Mouse (Mus musculus) stomach, embryonic 15.5 days (tissue): ENCODE data around the gene Fam171a1. TPM values are rescaled to one million over a fixed set of nuclear protein-coding genes. Genes with fewer than 3 reads are reported as not detected.
"Not testable (repeated sequence)": the region's sequence is repeated elsewhere in the genome, so short reads cannot be mapped to it uniquely, and the experiment has no call there.

Source experiments
- ATAC-seq: fragments of 200-750 bp; cut with Nextera tagmentation; 2 replicates; pipeline ENCODE4 v1.8.0; 2017; ENCODE audit warnings: low read depth, moderate number of reproducible peaks, moderate TSS enrichment; ENCODE audit not compliant: insufficient read depth, low FRiP score
- H3K27ac ChIP-seq: fragments of 300-500 bp; sonication (generic); 2 replicates; pipeline ENCODE4 v1.5.1; 2015; ENCODE audit warnings: mild to moderate bottlenecking, inconsistent platforms
- H3K27me3 ChIP-seq: fragments of 300-500 bp; sonication (generic); replicated peaks from 2 replicates; pipeline ENCODE4 v1.6.1; 2015; ENCODE audit warnings: inconsistent platforms
- H3K36me3 ChIP-seq: fragments of 300-500 bp; sonication (generic); 2 replicates; pipeline ENCODE4 v1.6.1; 2015; ENCODE audit warnings: inconsistent platforms
- H3K4me1 ChIP-seq: fragments of 300-500 bp; sonication (generic); 2 replicates; pipeline ENCODE4 v1.6.1; 2015; ENCODE audit warnings: inconsistent platforms
- H3K4me2 ChIP-seq: fragments of 300-500 bp; sonication (generic); 2 replicates; pipeline ENCODE4 v1.6.1; 2015; ENCODE audit warnings: mild to moderate bottlenecking, inconsistent platforms
- H3K4me3 ChIP-seq: fragments of 300-500 bp; sonication (generic); replicated peaks from 2 replicates; pipeline ENCODE4 v1.5.1; 2015; ENCODE audit warnings: inconsistent platforms
- H3K9ac ChIP-seq: fragments of 300-500 bp; sonication (generic); 2 replicates; pipeline ENCODE4 v1.6.1; 2015; ENCODE audit warnings: inconsistent platforms
- H3K9me3 ChIP-seq: fragments of 300-500 bp; sonication (generic); 2 replicates; pipeline ENCODE4 v1.6.1; 2016; ENCODE audit warnings: inconsistent platforms
- WGBS: fragments of 180-500 bp; shearing (Covaris S2); methylation state at CpG from one replicate; pipeline ENCODE4 v1.1.7; 2015; 5-methylcytosine and 5-hydroxymethylcytosine counted together
- polyA plus RNA-seq: library from polyadenylated mRNA; unstranded; fragments of >200 nt; fragmentation: Nextera tagmentation; extraction: Ambion mirVana; gene quantifications from 2 replicates; pipeline ENCODE4 v1.2.1, GENCODE M21; 2015

Fam171a1 gene
- polyA plus RNA-seq, 1 experiment from 2014 or later, result 26.7 TPM

DNA sequence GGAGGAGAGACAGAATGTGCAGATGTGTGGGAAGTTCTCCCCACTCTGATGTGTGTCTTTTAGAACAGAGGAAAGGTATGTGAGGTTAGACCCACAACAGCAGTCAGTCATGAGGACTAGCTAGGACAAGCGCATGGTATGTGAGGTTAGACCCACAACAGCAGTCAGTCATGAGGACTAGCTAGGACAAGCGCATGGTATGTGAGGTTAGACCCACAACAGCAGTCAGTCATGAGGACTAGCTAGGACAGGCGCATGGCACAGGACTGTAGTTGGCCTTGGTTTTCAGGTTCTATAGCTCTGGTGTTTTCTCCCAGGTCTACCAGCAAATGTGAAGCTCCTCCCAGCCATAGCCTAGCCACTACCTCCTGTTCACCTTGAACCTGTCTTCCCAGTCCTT is 103.6 kb downstream of the Fam171a1 start:
- not testable (repeated sequence) for ATAC-seq

DNA sequence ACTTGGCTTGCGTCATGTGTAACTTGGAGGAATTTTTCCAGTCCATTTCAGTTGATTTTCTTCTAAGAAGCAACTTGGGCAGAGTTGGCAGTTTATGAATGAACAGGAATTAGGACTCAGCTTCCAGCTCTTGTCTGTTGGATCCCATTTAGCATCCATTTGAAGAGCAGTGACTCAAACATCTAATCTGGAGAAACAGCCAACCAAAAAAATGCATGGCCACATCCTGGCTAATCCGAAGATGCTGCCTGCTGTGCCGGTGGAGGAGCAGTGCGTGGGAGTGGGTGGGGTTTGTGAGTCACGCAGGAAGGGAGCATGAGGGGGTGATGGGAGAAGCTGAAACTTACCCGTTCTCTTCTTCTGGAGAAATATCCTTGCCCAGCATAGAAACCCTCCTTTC is 104.2 kb downstream of the Fam171a1 start:
- H3K4me3 ChIP-seq, result no peak overlapping the region
- no peaks in the 10 kb centered on the region; the same call in 1 of the 2 replicates for H3K36me3 ChIP-seq
- no peak overlapping the region for H3K27ac ChIP-seq
- 75% methylated on average over 6 of the region's 6 CpGs for WGBS
- H3K4me2 ChIP-seq, result no peak overlapping the region
- no peak for ATAC-seq
- H3K9ac ChIP-seq, result no peak overlapping the region
- H3K4me1 ChIP-seq, result no peaks in the 10 kb centered on the region
- no peaks in the 10 kb centered on the region for H3K9me3 ChIP-seq
- H3K27me3 ChIP-seq, result no peaks in the 10 kb centered on the region

More for the DNA sequence above, 103.6 kb downstream of the Fam171a1 start:
- not testable (repeated sequence) for H3K4me3 ChIP-seq, H3K36me3 ChIP-seq, H3K4me1 ChIP-seq, H3K9me3 ChIP-seq, H3K27ac ChIP-seq, H3K27me3 ChIP-seq, H3K9ac ChIP-seq, H3K4me2 ChIP-seq
- WGBS, result 88% methylated on average over 3 of the region's 3 CpGs

DNA sequence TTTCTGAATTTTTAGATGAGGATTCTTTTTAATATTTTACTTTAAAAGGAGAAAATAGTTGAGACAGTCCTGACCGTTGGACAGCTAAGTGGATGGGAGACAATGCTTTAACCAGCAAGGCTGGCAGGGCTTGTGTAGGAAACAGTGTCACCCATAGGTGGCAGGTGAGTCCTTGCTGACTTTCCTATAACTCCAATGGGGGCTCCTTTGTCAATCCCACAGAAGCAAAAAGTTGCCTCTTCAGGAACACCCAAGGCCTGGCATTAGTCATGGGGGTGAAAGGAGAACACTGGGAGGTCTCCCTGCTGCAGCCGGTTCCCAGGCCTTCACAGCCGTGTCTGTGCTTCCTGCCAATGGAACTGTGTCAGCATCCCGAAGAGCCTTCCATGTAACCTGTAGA is 114.5 kb downstream of the Fam171a1 start:
- no peaks in the 10 kb centered on the region for H3K27me3 ChIP-seq
- WGBS, result 78% methylated on average over 4 of the region's 4 CpGs
- no peak for ATAC-seq
- H3K4me3 ChIP-seq, result no peak overlapping the region
- H3K9ac ChIP-seq, result no peak overlapping the region
- H3K4me1 ChIP-seq, result no peaks in the 10 kb centered on the region
- no peak overlapping the region for H3K4me2 ChIP-seq
- H3K36me3 ChIP-seq, result peaks cover 6% of the 10 kb centered on the region
- no peaks in the 10 kb centered on the region for H3K9me3 ChIP-seq
- no peak overlapping the region for H3K27ac ChIP-seq

DNA sequence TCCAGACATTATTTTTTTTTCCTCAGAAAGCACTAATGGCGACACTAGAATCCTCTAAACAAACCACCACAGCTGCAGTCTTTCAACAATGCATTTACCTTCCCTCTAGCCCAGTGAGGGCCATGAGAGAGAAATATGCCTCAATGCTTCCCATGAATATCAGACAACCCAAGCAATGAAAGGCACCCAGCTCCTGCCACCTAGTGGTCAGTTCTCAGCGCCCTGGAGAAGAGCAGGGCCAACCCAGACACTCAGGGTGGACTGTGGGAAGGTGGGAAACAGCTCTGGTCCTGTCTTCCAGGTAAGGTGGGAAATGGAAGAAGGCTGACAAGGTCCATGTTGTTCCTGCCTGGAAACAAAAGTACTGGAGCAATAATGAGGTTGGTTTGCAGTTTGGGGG is 115.0 kb downstream of the Fam171a1 start:
- Histone ChIP-seq H3K27ac (no peak overlapping the region), H3K4me1 (no peaks in the 10 kb centered on the region)
- 4% methylated on average over 2 of the region's 2 CpGs for WGBS

DNA sequence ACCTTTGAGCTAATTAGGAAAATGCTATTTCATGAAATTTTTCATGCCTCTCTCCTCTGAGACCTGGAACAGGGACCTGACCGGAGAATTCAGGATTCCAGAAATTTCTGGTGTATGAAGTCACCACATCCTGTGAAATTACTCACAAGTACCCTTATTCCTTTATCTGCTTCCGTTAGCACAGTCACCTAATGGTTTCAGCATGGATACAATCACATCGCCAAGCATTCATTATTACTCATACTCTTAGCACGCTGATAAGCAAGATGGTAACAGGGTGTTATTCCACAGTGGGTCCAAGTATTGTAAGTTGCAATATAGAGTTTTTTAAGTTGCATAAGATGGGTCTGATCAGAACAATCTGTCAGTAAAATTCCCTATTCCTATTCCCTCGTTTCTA is 125.2 kb downstream of the Fam171a1 start:
- Histone ChIP-seq H3K9ac (no peak overlapping the region), H3K27me3 (no peaks in the 10 kb centered on the region), H3K9me3 (no peaks in the 10 kb centered on the region), H3K27ac (no peak overlapping the region), H3K4me1 (no peaks in the 10 kb centered on the region), H3K4me3 (no peak overlapping the region), H3K36me3 (no peaks in the 10 kb centered on the region), H3K4me2 (no peak overlapping the region)
- 62% methylated on average over 5 of the region's 5 CpGs for WGBS
- no peak for ATAC-seq

More for the DNA sequence above, 115.0 kb downstream of the Fam171a1 start:
- Histone ChIP-seq H3K27me3 (no peaks in the 10 kb centered on the region), H3K4me3 (no peak overlapping the region), H3K9me3 (no peaks in the 10 kb centered on the region), H3K9ac (no peak overlapping the region), H3K36me3 (peaks cover 6% of the 10 kb centered on the region), H3K4me2 (no peak overlapping the region)
- peak; percentile 73; the same call in 1 of the 2 replicates for ATAC-seq

DNA sequence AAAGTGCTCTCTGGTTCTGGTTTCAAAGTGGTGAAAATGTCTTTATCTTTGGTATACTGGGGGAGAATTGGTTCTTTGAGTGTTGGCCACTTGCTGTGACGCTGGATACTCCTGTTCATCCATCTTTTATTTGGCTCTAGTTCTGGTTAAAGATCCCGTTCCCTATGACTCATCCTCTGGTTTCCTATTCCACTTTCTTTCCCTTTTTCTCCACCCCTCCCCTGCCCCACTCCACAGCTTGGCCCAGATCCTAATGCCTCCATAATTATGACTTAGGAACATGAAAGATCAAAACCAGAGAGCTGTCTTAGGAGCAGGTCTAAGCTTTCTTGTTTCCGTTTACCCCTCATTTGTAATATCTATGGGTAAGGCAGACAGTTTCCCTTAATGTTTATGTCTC is 130.2 kb downstream of the Fam171a1 start:
- no peak overlapping the region for H3K4me3 ChIP-seq
- H3K4me1 ChIP-seq, result no peaks in the 10 kb centered on the region
- whole genome bisulfite sequencing, result 26% methylated on average over 3 of the region's 3 CpGs
- no peak overlapping the region for H3K4me2 ChIP-seq
- H3K36me3 ChIP-seq, result no peaks in the 10 kb centered on the region
- H3K27me3 ChIP-seq, result no peaks in the 10 kb centered on the region
- H3K9ac ChIP-seq, result no peak overlapping the region
- no peaks in the 10 kb centered on the region for H3K9me3 ChIP-seq
- H3K27ac ChIP-seq, result no peak overlapping the region
- no peak for ATAC-seq

DNA sequence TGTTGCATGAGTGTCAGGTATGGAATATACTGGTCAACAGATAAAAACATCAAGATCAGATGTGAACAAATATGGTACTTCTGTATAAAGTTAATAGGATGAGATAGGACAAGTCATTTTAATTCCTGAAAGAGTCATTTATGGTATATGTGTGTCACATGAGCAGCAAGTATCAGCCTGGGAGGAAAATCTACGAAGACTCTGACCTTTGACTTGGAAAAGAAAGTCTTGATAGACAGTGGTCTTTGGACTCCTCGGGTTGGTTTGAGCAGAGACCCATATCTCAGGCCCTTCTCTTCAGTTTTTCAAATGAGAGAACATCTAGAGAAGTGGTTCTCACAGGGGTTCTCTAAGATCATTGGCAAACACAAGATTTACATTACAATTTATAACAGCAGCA is 137.3 kb downstream of the Fam171a1 start:
- Histone ChIP-seq H3K27me3 (no peaks in the 10 kb centered on the region), H3K36me3 (no peaks in the 10 kb centered on the region), H3K4me2 (no peak overlapping the region), H3K4me1 (no peaks in the 10 kb centered on the region), H3K4me3 (no peak overlapping the region), H3K27ac (no peak overlapping the region), H3K9ac (no peak overlapping the region), H3K9me3 (no peaks in the 10 kb centered on the region)
- 80% methylated on average over 2 of the region's 2 CpGs for WGBS
- no peak for ATAC-seq

DNA sequence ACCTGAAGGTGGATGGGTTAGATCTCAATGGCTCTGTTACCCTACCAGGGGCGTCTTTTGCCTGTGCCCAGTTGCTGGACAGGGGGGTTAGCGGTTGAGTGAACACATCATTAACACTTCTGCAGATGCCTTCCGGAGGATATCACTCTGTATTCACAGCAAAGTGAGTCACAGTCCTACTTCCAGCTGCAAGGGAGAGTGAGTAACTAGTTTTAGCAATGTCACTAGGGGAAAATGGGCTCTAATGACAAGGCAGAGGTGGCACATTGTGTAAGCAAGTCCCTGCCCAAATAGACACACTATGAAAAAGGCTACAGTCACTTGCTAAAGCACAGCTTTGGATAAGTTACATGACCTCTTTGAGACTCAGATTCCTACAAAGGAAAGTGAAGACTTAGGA is 152.4 kb downstream of the Fam171a1 start:
- H3K36me3 ChIP-seq, result no peaks in the 10 kb centered on the region
- no peak overlapping the region for H3K4me2 ChIP-seq
- no peak overlapping the region for H3K4me3 ChIP-seq
- no peak for ATAC-seq
- no peak overlapping the region for H3K9ac ChIP-seq
- 84% methylated on average over 3 of the region's 3 CpGs for WGBS
- no peaks in the 10 kb centered on the region for H3K9me3 ChIP-seq
- no peaks in the 10 kb centered on the region for H3K4me1 ChIP-seq
- H3K27ac ChIP-seq, result no peak overlapping the region
- no peaks in the 10 kb centered on the region for H3K27me3 ChIP-seq

DNA sequence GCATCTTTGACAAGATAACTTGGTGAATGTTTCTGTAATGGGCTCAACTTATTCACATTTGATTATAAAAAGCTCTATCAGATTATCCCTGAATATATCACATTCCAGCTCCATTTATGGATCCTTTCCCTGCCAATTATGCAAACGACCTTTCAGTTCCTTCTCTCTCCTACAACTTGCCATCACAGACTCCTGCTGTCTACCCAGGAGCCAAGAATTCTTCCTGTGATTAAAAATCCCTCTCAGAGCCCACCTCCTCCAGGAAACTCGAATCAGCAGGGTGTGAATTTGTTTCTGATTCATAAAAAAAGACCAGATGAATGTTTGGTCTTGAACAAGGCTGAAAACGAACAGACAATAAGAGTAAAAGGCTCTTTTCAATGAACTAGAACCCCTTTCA is 153.9 kb downstream of the Fam171a1 start:
- H3K27me3 ChIP-seq, result no peaks in the 10 kb centered on the region
- no peak overlapping the region for H3K9ac ChIP-seq
- WGBS, result 35% methylated on average over 3 of the region's 3 CpGs
- no peak overlapping the region for H3K4me3 ChIP-seq
- no peaks in the 10 kb centered on the region for H3K9me3 ChIP-seq
- no peaks in the 10 kb centered on the region for H3K36me3 ChIP-seq
- H3K27ac ChIP-seq, result no peak overlapping the region
- ATAC-seq, result no peak
- H3K4me2 ChIP-seq, result no peak overlapping the region
- H3K4me1 ChIP-seq, result no peaks in the 10 kb centered on the region

DNA sequence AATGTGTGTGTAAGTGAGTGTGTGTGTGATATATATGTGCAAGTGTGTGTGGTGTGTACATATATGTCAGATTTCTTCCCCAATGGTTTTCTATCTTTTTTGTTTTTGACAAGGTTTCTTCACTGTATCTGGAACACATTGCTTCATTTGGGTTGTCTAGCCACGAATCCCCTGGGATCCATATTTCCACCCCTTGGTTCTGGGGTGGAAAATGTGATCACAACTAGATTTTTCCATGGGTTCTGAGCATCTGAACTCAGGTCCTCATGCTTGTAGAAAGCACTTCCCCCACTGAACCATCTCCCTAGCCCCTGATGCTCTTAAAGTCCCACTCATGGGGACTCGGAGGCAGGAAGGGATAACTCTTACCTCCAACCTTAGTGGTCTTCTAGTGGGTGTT is 159.3 kb downstream of the Fam171a1 start:
- WGBS, result 87% methylated on average over 2 of the region's 2 CpGs
- H3K36me3 ChIP-seq, result no peaks in the 10 kb centered on the region
- ATAC-seq, result no peak
- no peaks in the 10 kb centered on the region for H3K27me3 ChIP-seq
- no peak overlapping the region for H3K9ac ChIP-seq
- H3K4me2 ChIP-seq, result no peak overlapping the region
- H3K27ac ChIP-seq, result no peak overlapping the region
- H3K4me1 ChIP-seq, result no peaks in the 10 kb centered on the region
- no peaks in the 10 kb centered on the region for H3K9me3 ChIP-seq
- no peak overlapping the region for H3K4me3 ChIP-seq

DNA sequence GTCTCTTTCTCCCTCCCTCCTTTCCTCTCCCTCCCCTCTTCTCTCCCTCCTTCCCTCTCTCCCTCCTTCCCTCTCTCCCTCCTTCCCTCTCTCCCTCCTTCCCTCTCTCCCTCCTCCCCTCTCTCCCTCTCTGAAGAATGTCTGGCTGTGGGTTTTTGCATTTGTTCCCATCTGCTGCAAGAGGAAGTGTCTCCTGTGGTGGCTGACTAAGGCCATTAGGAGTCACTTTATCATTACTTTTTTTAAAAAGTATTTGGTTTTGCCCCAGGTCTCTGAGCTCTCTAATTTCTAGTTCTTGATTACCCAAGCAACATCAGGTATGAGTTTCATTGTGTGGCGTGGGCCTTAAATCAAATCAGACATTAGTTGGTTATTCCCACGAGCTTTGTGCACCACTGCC is 162.1 kb downstream of the Fam171a1 start:
- H3K4me3 ChIP-seq, result no peak overlapping the region
- H3K27me3 ChIP-seq, result no peaks in the 10 kb centered on the region
- H3K9me3 ChIP-seq, result no peaks in the 10 kb centered on the region
- no peak overlapping the region for H3K9ac ChIP-seq
- H3K36me3 ChIP-seq, result no peaks in the 10 kb centered on the region
- no peaks in the 10 kb centered on the region for H3K4me1 ChIP-seq
- ATAC-seq, result no peak
- H3K27ac ChIP-seq, result no peak overlapping the region
- H3K4me2 ChIP-seq, result no peak overlapping the region
- 69% methylated on average over 2 of the region's 2 CpGs for WGBS
